Mouse (Mus musculus) neural tube, embryonic 15.5 days (tissue): ENCODE measurements around the gene Rfx4. TPM values are rescaled to one million over a fixed set of nuclear protein-coding genes. Genes with fewer than 3 reads are reported as not detected.

Experiments used
- ATAC-seq: fragments of 200-750 bp; cut with Nextera tagmentation; 2 replicates; pipeline ENCODE4 v1.8.0; 2017; ENCODE audit warnings: mild to moderate bottlenecking, moderate TSS enrichment, moderate library complexity; ENCODE audit not compliant: low FRiP score
- H3K27ac ChIP-seq: fragments of 300-500 bp; sonication (generic); replicated peaks from 2 replicates; pipeline ENCODE4 v1.5.1; 2015; ENCODE audit warnings: mild to moderate bottlenecking, inconsistent platforms
- H3K27me3 ChIP-seq: fragments of 300-500 bp; sonication (generic); replicated peaks from 2 replicates; pipeline ENCODE4 v1.6.1; 2015; ENCODE audit warnings: inconsistent platforms
- H3K36me3 ChIP-seq: fragments of 300-500 bp; sonication (generic); 2 replicates; pipeline ENCODE4 v1.6.1; 2015; ENCODE audit warnings: inconsistent platforms
- H3K4me1 ChIP-seq: fragments of 300-500 bp; sonication (generic); 2 replicates; pipeline ENCODE4 v1.6.1; 2015; ENCODE audit warnings: inconsistent platforms
- H3K4me2 ChIP-seq: fragments of 300-500 bp; sonication (generic); 2 replicates; pipeline ENCODE4 v1.6.1; 2015; ENCODE audit warnings: inconsistent platforms, mild to moderate bottlenecking, moderate library complexity
- H3K4me3 ChIP-seq: fragments of 300-500 bp; sonication (generic); replicated peaks from 2 replicates; pipeline ENCODE4 v1.5.1; 2015; ENCODE audit warnings: mild to moderate bottlenecking, inconsistent platforms
- H3K9ac ChIP-seq: fragments of 300-500 bp; sonication (generic); replicated peaks from 2 replicates; pipeline ENCODE4 v1.6.1; 2015; ENCODE audit warnings: mild to moderate bottlenecking, inconsistent platforms
- H3K9me3 ChIP-seq: fragments of 300-500 bp; sonication (generic); replicated peaks from 2 replicates; pipeline ENCODE4 v1.6.1; 2016; ENCODE audit warnings: inconsistent platforms
- WGBS: fragments of 180-500 bp; shearing (Covaris S2); methylation state at CpG from one replicate; pipeline ENCODE4 v1.1.7; 2015; ENCODE audit warnings: mixed read lengths; 5-methylcytosine and 5-hydroxymethylcytosine counted together
- polyA plus RNA-seq: library from polyadenylated mRNA; unstranded; fragments of >200 nt; fragmentation: Nextera tagmentation; extraction: Ambion mirVana; gene quantifications from 2 replicates; pipeline ENCODE4 v1.2.1, GENCODE M21; 2015

Gene Rfx4
- polyA plus RNA-seq, 1 experiment from 2014 or later, result 15.9 TPM

- ATAC-seq, result no peak
- Histone ChIP-seq H3K27ac (no peak overlapping the region), H3K9ac (no peak overlapping the region), H3K4me2 (no peak overlapping the region), H3K27me3 (no peaks in the 10 kb centered on the region), H3K36me3 (no peaks in the 10 kb centered on the region), H3K4me1 (peaks cover 14% of the 10 kb centered on the region), H3K4me3 (no peak overlapping the region), H3K9me3 (no peaks in the 10 kb centered on the region)
- WGBS, result 92% methylated on average over 2 of the region's 2 CpGs
Measured at GRCm38 (mm10) chr10:84882528-84882927, 126.7 kb downstream of the Rfx4 start.

- 44% methylated on average over 5 of the region's 5 CpGs for WGBS
- Histone ChIP-seq H3K27me3 (no peaks in the 10 kb centered on the region), H3K9ac (no peak overlapping the region), H3K9me3 (no peaks in the 10 kb centered on the region), H3K4me2 (no peak overlapping the region), H3K36me3 (no peaks in the 10 kb centered on the region), H3K4me1 (peaks cover 20% of the 10 kb centered on the region), H3K4me3 (no peak overlapping the region), H3K27ac (no peak overlapping the region)
- no peak for ATAC-seq
Measured at GRCm38 (mm10) chr10:84885341-84885884, 129.6 kb downstream of the Rfx4 start.

GRCm38 (mm10) chr10:84886221-84886627 lies 130.4 kb downstream of the Rfx4 start:
- no peak for ATAC-seq
- H3K36me3 ChIP-seq, result no peaks in the 10 kb centered on the region
- no peak overlapping the region for H3K9ac ChIP-seq
- H3K27ac ChIP-seq, result no peak overlapping the region
- H3K27me3 ChIP-seq, result no peaks in the 10 kb centered on the region
- H3K4me1 ChIP-seq, result peaks cover 20% of the 10 kb centered on the region
- no peak overlapping the region for H3K4me3 ChIP-seq
- H3K4me2 ChIP-seq, result no peak overlapping the region
- WGBS, result 15% methylated on average over 6 of the region's 6 CpGs
- H3K9me3 ChIP-seq, result no peaks in the 10 kb centered on the region

- no peak for ATAC-seq
- WGBS, result 70% methylated on average over 8 of the region's 8 CpGs
Measured at GRCm38 (mm10) chr10:84886785-84887184, 130.9 kb downstream of the Rfx4 start.

GRCm38 (mm10) chr10:84889096-84889846 lies 133.4 kb downstream of the Rfx4 start:
- 55% methylated on average over 4 of the region's 4 CpGs for WGBS

More at GRCm38 (mm10) chr10:84886785-84887184, 130.9 kb downstream of the Rfx4 start:
- Histone ChIP-seq H3K27ac (no peak overlapping the region), H3K4me1 (peaks cover 20% of the 10 kb centered on the region), H3K36me3 (no peaks in the 10 kb centered on the region), H3K9ac (no peak overlapping the region), H3K4me2 (no peak overlapping the region), H3K4me3 (no peak overlapping the region), H3K27me3 (no peaks in the 10 kb centered on the region), H3K9me3 (no peaks in the 10 kb centered on the region)

GRCm38 (mm10) chr10:84895810-84896358 lies 140.0 kb downstream of the Rfx4 start:
- no peak overlapping the region for H3K4me2 ChIP-seq
- no peaks in the 10 kb centered on the region for H3K27me3 ChIP-seq
- H3K27ac ChIP-seq, result no peak overlapping the region
- no peak overlapping the region for H3K4me3 ChIP-seq
- no peak for ATAC-seq
- 87% methylated on average over 10 of the region's 10 CpGs for WGBS
- no peaks in the 10 kb centered on the region for H3K9me3 ChIP-seq
- peaks cover 3% of the 10 kb centered on the region; the same call in 1 of the 2 replicates for H3K4me1 ChIP-seq
- no peaks in the 10 kb centered on the region for H3K36me3 ChIP-seq
- no peak overlapping the region for H3K9ac ChIP-seq

More at GRCm38 (mm10) chr10:84889096-84889846, 133.4 kb downstream of the Rfx4 start:
- H3K27me3 ChIP-seq, result no peaks in the 10 kb centered on the region
- H3K9ac ChIP-seq, result no peak overlapping the region
- no peak overlapping the region for H3K4me2 ChIP-seq
- no peak overlapping the region for H3K4me3 ChIP-seq
- no peaks in the 10 kb centered on the region for H3K36me3 ChIP-seq
- H3K4me1 ChIP-seq, result peaks cover 20% of the 10 kb centered on the region
- ATAC-seq, result no peak
- H3K9me3 ChIP-seq, result no peaks in the 10 kb centered on the region
- H3K27ac ChIP-seq, result no peak overlapping the region

- WGBS, result 73% methylated on average over 9 of the region's 9 CpGs
- Histone ChIP-seq H3K27me3 (no peaks in the 10 kb centered on the region), H3K9ac (no peak overlapping the region), H3K36me3 (no peaks in the 10 kb centered on the region), H3K4me1 (peaks cover 3% of the 10 kb centered on the region; the same call in 1 of the 2 replicates), H3K9me3 (no peaks in the 10 kb centered on the region), H3K27ac (no peak overlapping the region), H3K4me2 (no peak overlapping the region), H3K4me3 (no peak overlapping the region)
- ATAC-seq, result no peak
Measured at GRCm38 (mm10) chr10:84896941-84897930, 141.4 kb downstream of the Rfx4 start.

- Histone ChIP-seq H3K27me3 (no peaks in the 10 kb centered on the region), H3K4me3 (no peak overlapping the region), H3K4me1 (peaks cover 6% of the 10 kb centered on the region), H3K27ac (no peak overlapping the region; the same call in 1 of the 2 replicates), H3K9me3 (no peaks in the 10 kb centered on the region), H3K4me2 (no peak overlapping the region), H3K36me3 (no peaks in the 10 kb centered on the region), H3K9ac (no peak overlapping the region)
- 75% methylated on average over 3 of the region's 3 CpGs for WGBS
- no peak for ATAC-seq
Measured at GRCm38 (mm10) chr10:84898144-84898979, 142.5 kb downstream of the Rfx4 start.

- ATAC-seq, result no peak
- H3K9me3 ChIP-seq, result no peaks in the 10 kb centered on the region
- WGBS, result 81% methylated on average over 5 of the region's 5 CpGs
- peaks cover 20% of the 10 kb centered on the region for H3K4me1 ChIP-seq
- H3K4me2 ChIP-seq, result no peak overlapping the region
- H3K27me3 ChIP-seq, result no peaks in the 10 kb centered on the region
- H3K27ac ChIP-seq, result no peak overlapping the region
- no peaks in the 10 kb centered on the region for H3K36me3 ChIP-seq
- no peak overlapping the region for H3K4me3 ChIP-seq
- no peak overlapping the region for H3K9ac ChIP-seq
Measured at GRCm38 (mm10) chr10:84901676-84902075, 145.8 kb downstream of the Rfx4 start.

- H3K4me3 ChIP-seq, result no peak overlapping the region
- ATAC-seq, result no peak
- no peaks in the 10 kb centered on the region for H3K9me3 ChIP-seq
Measured at GRCm38 (mm10) chr10:84902213-84902612, 146.4 kb downstream of the Rfx4 start.

More at GRCm38 (mm10) chr10:84902213-84902612, 146.4 kb downstream of the Rfx4 start:
- Histone ChIP-seq H3K4me1 (peaks cover 21% of the 10 kb centered on the region), H3K27me3 (no peaks in the 10 kb centered on the region), H3K36me3 (no peaks in the 10 kb centered on the region), H3K4me2 (no peak overlapping the region), H3K9ac (no peak overlapping the region), H3K27ac (no peak overlapping the region)
- 68% methylated on average over 2 of the region's 2 CpGs for WGBS
